In the genomic region with DNA sequence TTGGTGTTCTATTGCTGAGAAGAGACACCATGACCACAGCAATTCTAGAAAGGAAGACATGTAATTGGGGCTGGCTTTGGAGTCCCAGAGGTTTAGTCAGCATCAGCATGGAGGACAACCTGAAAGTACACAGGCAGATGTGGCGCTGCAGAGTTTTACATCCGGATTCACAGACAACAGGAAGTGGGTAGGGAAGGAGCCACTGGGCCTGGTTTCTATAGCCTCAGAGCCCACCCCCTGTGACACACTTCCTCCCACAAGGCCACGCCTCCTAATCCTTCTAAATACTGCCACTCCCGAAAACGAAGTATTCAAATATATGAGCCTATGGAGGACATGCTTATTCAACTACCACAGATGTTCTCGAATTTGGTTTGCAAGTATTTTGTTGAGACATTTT, we compare ENCODE assay signal across 24 mouse cellular contexts.
"Had no signal": no experiment of that assay in that cellular context is flagged by ENCODE, and none has a peak within 500 bp of the region (broad histone marks: within the 10 kb centered on the region; RNA-seq: fewer than 3 reads in every experiment).

No protein-coding gene starts in this region.

- H3K9ac ChIP-seq: limb, embryonic 12.5 days; limb, embryonic 15.5 days; liver, embryonic 14.5 days; liver, postnatal 0 days; lung, embryonic 14.5 days; midbrain, embryonic 12.5 days; midbrain, embryonic 15.5 days; neural tube, embryonic 12.5 days; neural tube, embryonic 15.5 days had no signal

- H3K4me3 ChIP-seq: layer of hippocampus, adult 2 months; left cerebral cortex, adult 2 months; limb, embryonic 12.5 days; limb, embryonic 15.5 days; midbrain, embryonic 12.5 days; midbrain, embryonic 15.5 days; neural tube, embryonic 12.5 days; neural tube, embryonic 15.5 days had no signal

- H3K4me2 ChIP-seq: limb, embryonic 12.5 days; limb, embryonic 15.5 days; liver, embryonic 11.5 days; lung, embryonic 14.5 days; midbrain, embryonic 12.5 days; midbrain, embryonic 15.5 days; neural tube, embryonic 12.5 days; neural tube, embryonic 15.5 days had no signal

- H3K36me3 ChIP-seq: limb, embryonic 12.5 days; limb, embryonic 15.5 days; midbrain, embryonic 12.5 days; midbrain, embryonic 15.5 days; neural tube, embryonic 12.5 days; neural tube, embryonic 15.5 days had no signal

- H3K27me3 ChIP-seq: limb, embryonic 12.5 days; limb, embryonic 15.5 days; midbrain, embryonic 12.5 days; midbrain, embryonic 15.5 days; neural tube, embryonic 12.5 days; neural tube, embryonic 15.5 days had no signal

- DNase-seq: kidney, adult 11 months; kidney, adult 8-10 months; kidney, postnatal 25 days; layer of hippocampus, adult 9-11 months; layer of hippocampus, postnatal 36 days; left cerebral cortex, postnatal 4 days; liver, postnatal 0 days; lung, embryonic 14.5 days; lung, postnatal 10 days; lung, postnatal 36 days; thymus, adult 2 months; thymus, postnatal 36 days had no signal

- H3K9me3 ChIP-seq: limb, embryonic 12.5 days; limb, embryonic 15.5 days; midbrain, embryonic 12.5 days; midbrain, embryonic 15.5 days; neural tube, embryonic 12.5 days; neural tube, embryonic 15.5 days had no signal

- ATAC-seq: liver, postnatal 0 days; midbrain, embryonic 15.5 days had no signal

- H3K27ac ChIP-seq: kidney, postnatal 0 days; layer of hippocampus, adult 2 months; left cerebral cortex, adult 2 months; limb, embryonic 12.5 days; limb, embryonic 15.5 days; liver, embryonic 14.5 days; midbrain, embryonic 12.5 days; midbrain, embryonic 15.5 days; neural tube, embryonic 12.5 days; neural tube, embryonic 15.5 days; stomach, postnatal 0 days had no signal

- H3K4me1 ChIP-seq: limb, embryonic 12.5 days; limb, embryonic 15.5 days; midbrain, embryonic 12.5 days; midbrain, embryonic 15.5 days; neural tube, embryonic 12.5 days; neural tube, embryonic 15.5 days had no signal
